Mouse (Mus musculus): ENCODE data around the gene AC170998.1.

DNA sequence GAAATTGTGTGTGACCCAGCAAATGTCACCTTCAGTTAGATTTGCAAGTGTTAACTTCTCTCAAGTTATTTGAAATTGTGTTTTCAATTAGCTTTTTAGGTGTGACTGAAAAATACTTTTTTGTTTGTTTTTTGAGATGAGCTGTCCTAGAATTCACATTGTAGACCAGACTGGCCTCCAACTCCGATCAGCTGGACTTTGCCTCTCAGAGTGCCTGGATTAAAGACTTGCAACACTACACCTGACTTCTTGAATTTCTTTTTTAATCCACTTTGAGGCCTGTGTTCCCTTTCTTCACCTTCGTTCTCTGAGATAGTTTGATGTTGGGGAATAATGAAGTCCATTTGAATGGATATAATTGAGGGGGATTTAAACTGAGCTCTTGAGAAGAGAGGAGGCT, 31.8 kb upstream of the AC170998.1 start:
- TF ChIP-seq CTCF (IDR thresholded peaks at IDR 0.05) (no peak), POLR2A (IDR thresholded peaks at IDR 0.05; ENCODE audit: insufficient read depth, low read depth, low read length) (no peak), EP300 (IDR thresholded peaks at IDR 0.05; ENCODE audit: insufficient read depth, low read depth, low read length) (no peak)

Measured in heart, adult 2 months (tissue).